Mouse (Mus musculus) lung, postnatal 0 days (tissue): ENCODE measurements at regions not wholly inside any gene's neighbourhood (a gene's known extent, or its start where the extent isn't known, plus 50 kb on each side); places are given as distances from the start of the nearest gene placed in this dataset.

Experiments
- CTCF ChIP-seq: IDR thresholded peaks from 2 replicates; pipeline ENCODE4 v1.5.1; 2016; ENCODE audit warnings: antibody characterized with exemption, mild to moderate bottlenecking
- EP300 ChIP-seq: IDR thresholded peaks from 2 replicates; pipeline ENCODE4 v1.6.1; 2016; ENCODE audit warnings: antibody characterized with exemption, mild to moderate bottlenecking, control low read depth

DNA sequence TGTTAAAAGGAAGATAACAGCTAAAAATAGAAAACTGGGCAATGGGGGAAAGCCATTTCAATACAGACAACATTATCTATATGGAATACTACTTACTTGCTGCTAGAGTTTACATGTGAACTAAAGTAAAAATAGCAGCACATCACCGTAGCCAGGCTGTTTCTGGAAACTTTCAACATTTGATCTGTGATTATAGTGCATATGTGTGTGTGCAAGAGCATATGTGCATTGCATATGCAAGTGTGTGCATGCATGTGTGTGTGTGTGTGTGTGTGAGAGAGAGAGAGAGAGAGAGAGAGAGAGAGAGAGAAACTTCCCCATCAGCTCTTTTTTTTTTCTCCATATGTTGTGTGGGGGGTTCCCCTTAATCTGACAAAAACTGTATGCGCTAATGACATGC, 317.7 kb downstream of the Gsdmc2 start:
- TF ChIP-seq CTCF: no peak
- TF ChIP-seq EP300: no peak
